Mouse (Mus musculus): ENCODE data around the gene Trim54.

GRCm38 (mm10) chr5:31151746-31152145 is 35.2 kb downstream of the Trim54 start:
- TF ChIP-seq CTCF (conservative IDR thresholded peaks at IDR 0.05; ENCODE audit: low read length) (no peak), POU5F1 (IDR thresholded peaks at IDR 0.05; ENCODE audit: borderline replicate concordance, low read length) (no peak), NANOG (IDR thresholded peaks at IDR 0.05; ENCODE audit: borderline replicate concordance, low read length) (no peak)

Measured in E14TG2a.4 (cell line).